Mouse (Mus musculus): ENCODE measurements around the gene Elane.
"Not testable (repeated sequence)": the region's sequence is repeated elsewhere in the genome, so short reads cannot be mapped to it uniquely, and the experiment has no call there.

The Elane gene

GRCm38 (mm10) chr10:79883297-79884084, 2.6 kb upstream of the Elane start:
- peak; percentile 59 for DNase-seq (ENCODE audit: low spot score)

DNA sequence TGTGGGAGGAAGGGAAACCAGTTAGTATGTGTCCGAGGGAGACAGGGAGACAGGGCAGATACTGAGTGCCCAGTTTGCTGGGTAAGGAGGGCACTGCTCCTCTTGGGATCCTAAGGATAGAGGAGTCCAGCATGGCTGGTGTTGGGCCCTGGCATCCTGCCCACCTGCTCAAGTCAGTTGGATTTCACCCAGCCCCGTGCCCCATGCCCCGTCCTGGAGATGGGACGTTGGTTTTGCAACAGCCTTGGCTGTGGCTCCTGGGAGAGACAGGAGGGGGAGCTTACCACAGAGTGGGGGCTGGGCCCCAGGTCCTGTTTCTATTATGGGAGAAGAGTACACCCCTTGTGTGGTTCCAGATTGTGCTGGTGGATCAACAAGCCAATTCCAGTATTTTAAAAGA, 1.6 kb upstream of the Elane start:
- DNase-seq (ENCODE audit: low spot score): no peak

DNA sequence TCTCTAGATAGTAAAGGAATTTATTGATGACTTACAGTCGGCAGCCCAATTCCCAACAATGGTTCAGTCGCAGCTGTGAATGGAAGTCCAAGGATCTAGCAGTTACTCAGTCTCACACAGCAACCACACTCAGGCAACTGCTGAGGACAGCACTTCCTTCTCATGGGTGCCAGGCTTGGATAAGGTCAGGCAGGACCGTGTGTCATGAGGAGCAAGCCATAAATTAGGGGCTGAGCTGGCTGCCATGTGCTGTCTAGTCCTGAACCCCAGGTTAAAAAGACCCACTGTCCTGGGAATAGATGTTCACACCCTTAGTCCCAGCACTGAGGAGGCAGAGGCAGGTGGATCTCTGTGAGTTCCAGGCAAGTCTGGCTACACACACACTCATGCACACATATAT, 1.1 kb upstream of the Elane start:
- DNase-seq (ENCODE audit: low spot score): not testable (repeated sequence)

GRCm38 (mm10) chr10:79886611-79887010, 564 bp downstream of the Elane start:
- no peak for DNase-seq (ENCODE audit: low spot score)

GRCm38 (mm10) chr10:79889386-79889785, 3.3 kb downstream of the Elane start:
- DNase-seq (ENCODE audit: low spot score): no peak

DNA sequence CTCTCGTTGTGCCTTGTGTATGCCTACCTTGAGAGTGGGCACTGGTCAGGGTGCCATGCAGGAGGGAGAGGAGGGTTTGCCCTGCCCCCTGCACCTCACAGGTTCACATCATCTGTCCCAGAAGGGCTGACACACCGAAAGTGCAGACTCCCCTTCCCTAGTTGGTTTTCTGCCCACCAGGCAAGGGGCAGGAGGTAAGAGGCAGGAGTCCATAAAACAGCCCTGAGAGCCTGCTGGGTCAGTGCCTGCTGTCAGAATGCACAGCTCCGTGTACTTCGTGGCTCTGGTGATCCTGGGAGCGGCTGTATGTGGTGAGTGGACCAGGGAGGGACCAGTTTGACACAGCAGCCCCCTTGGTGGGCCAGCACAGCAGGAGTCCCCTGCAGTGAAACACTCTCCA, 4.6 kb downstream of the Elane start, which contains the start of gene Cfd:
Cfd (plus strand) TSS at position 184 of the 400 bp plus-strand sequence.
- DNase-seq (ENCODE audit: low spot score): no peak

- peak; percentile 72 for DNase-seq (ENCODE audit: low spot score)
Measured at GRCm38 (mm10) chr10:79892451-79893118, 6.5 kb downstream of the Elane start.

DNA sequence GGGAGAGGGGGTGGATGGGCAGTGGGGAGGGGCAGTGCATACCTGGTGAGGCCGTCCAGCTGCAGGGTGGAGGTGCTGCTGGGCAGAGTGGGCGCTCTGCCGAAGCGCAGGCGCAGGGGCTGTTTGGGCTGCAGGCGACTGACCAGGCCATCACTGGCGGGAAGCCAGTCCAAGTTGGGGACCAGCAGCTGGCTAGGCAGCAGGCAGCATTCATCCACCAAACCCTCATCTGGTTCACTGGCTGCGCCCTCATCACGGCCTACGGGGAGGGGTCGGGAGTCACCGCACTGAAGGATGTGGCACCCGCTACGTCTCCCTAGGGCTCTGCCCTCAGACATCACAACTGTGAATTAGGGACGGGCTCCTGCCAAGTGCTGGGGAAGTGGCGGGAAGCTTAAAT, 10.3 kb downstream of the Elane start:
- no peak for DNase-seq (ENCODE audit: low spot score)

DNA sequence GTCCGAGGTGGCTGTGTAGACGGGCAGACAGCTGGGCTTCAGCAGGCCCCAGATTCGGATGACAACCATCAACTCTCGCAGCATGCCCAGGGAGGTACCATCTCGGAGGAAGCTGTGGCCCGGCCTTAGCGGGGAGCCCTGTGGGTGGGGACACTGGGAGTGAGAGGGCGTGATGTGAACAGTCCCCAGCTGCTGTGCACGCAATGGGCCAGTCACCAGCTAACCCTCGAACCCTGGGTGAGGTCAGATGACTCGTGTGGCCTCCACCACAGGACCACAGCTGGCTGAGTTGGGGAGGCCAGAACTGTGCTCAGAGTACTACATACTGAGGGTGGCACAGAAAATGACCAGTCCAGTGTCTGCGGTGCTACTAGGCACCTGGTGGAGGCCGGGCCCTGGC, 10.8 kb downstream of the Elane start:
- DNase-seq (ENCODE audit: low spot score): no peak

- no peak for DNase-seq (ENCODE audit: low spot score)
Measured at GRCm38 (mm10) chr10:79897316-79898245, 11.5 kb downstream of the Elane start.

- DNase-seq (ENCODE audit: low spot score): peak; percentile 55
Measured at GRCm38 (mm10) chr10:79900951-79901410, 14.9 kb downstream of the Elane start.

- DNase-seq (ENCODE audit: low spot score): no peak
Measured at GRCm38 (mm10) chr10:79906712-79907111, 20.7 kb downstream of the Elane start.

- DNase-seq (ENCODE audit: low spot score): no peak
Measured at GRCm38 (mm10) chr10:79907415-79907814, 21.4 kb downstream of the Elane start.

DNA sequence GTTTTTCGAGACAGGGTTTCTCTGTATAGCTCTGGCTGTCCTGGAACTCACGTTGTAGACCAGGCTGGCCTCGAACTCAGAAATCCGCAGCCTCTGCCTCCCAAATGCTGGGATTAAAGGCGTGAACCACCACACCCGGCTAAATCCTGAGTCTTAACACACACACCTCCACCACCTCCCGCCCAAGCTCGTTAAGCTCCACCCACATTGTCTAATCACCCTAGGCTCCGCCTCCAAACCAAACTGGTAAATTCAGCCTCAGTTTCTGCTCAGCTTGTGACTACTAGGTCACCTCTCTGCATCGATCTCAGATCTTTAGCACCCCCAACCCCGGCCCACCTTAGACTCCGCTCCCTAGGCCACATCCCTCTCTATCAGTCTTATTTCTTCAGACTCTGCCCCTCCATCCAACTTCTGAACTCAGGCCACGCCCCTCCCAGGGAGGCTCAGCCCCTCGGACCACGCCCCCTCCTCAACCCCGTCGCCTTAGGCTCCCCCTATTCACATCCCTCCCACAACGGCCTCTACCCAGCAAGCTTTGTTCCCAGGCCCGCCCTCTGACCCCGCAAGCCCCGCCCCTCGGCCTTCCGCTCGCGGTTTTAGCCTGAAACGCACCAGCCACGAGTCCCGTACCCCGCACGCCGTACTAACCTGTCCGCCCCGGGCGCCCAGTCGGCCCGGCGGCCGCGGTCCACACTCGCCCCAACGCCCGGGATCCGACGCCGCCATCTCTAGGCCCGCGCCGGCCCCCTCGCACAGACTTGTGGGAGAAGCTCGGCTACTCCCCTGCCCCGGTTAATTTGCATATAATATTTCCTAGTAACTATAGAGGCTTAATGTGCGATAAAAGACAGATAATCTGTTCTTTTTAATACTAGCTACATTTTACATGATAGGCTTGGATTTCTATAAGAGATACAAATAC, 22.4 kb downstream of the Elane start, which contains the start of gene Med16:
Med16 (minus strand) TSS at position 757 of the 925 bp plus-strand sequence.
- DNase-seq (ENCODE audit: low spot score): peak; percentile 96

DNA sequence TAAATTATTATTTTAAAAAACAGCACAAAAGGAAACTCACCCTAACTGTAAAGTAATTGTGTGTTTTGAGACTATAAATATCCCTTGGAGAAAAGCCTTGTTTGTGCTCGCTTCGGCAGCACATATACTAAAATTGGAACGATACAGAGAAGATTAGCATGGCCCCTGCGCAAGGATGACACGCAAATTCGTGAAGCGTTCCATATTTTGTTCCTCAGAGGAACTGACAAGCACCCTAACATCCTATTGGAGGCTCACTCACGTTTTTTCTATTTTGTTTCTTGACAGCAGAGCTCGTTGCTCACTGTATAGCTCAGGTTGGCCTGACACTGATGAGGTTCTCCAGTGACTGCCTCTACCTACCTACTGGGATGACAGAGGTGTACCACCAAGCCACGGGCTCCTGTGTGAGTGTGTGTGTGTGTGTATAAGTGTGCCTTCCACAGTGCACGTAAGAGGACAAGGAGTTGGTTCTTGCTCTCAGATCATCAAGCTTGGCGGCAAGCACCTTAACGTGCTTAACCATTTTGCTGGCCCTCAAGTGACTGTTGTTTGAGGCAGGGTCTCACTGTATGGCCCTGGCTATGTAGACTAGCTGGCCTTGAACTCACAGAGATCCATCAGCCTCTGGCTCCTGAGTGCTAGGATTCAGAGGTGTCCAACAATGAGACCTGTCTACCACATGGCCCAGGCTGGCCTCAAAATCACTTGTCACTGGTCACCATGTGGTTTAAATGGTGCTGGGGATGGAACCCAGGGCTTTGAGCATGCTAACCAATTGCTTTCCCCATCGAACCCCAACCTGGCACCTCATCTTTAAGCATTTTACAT, 23.3 kb downstream of the Elane start:
- DNase-seq (ENCODE audit: low spot score): peak; percentile 79

- no peak for DNase-seq (ENCODE audit: low spot score)
Measured at GRCm38 (mm10) chr10:79910556-79910955, 24.5 kb downstream of the Elane start, which contains the start of gene Gm26602. Gene Gm26602, plus strand, starts transcription at chr10:79910856.

GRCm38 (mm10) chr10:79912412-79912811, 26.4 kb downstream of the Elane start:
- no peak for DNase-seq (ENCODE audit: low spot score)

DNA sequence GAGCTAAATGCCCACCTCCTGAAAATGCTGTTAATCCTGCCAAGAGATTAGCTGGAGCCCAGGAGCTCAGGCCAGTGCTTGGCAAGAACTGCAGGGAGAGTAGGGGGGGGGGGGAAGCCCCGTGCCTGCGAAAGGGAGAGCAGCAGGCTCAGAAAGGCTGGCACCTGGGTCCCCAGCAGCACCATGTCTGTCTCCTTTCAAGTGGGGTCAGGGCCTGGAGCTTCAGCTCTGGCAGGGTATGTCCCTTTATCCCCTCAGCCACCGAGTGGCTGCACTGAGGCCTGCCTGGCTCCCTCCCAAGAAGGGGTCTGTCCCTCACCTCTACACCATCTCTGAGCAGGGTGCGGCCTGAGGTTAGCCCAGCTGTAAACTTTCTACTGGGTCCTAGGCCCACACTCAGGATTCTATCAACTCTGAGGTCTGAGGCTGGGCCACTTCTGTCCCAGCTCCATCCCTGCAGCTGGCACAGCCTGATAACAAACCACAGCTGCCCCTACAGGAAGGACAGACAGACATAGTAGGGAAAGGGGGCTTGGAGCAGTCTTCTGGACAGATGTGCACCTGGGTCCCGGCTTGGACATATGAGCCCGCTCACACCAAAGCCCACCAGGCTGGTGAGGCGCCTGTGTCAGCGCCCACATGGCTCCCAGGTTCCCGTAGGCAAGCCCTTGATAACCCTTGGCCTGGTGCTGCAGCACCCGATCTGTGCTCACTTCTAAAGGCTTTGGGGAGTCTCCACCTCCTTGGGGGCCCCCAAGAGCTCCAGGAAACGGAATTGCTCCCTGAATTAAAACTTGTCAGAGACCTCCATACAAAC, 28.3 kb downstream of the Elane start:
- DNase-seq (ENCODE audit: low spot score): no peak

- DNase-seq (ENCODE audit: low spot score): no peak
Measured at GRCm38 (mm10) chr10:79914948-79915596, 29.0 kb downstream of the Elane start.
